Mouse (Mus musculus): ENCODE measurements around the gene Ctbp1. TPM values are rescaled to one million over a fixed set of nuclear protein-coding genes. Genes with fewer than 3 reads are reported as not detected.

Ctbp1 gene
- 560 and 627 TPM in 2 replicates for polyA plus RNA-seq (2014; fragmentation: Nextera tagmentation; extraction: Ambion mirVana)

GRCm38 (mm10) chr5:33274953-33275454, at the start of gene Ctbp1:
Gene Ctbp1 (minus strand): TSS chr5:33274994.
- WGBS = 1% methylated on average over 39 of the region's 57 CpGs
- no peaks in the 10 kb centered on the region for H3K9me3 ChIP-seq (ENCODE audit: control insufficient read depth, low read length)
- peak; percentile 90 for ATAC-seq (replicated peaks; ENCODE audit: low FRiP score)
- peaks cover 7% of the 10 kb centered on the region for H3K4me1 ChIP-seq (replicated peaks; ENCODE audit: control insufficient read depth, insufficient read depth, low read length)
- DNase-seq (ENCODE audit: low spot score) = peak; percentile 99
- H3K27me3 ChIP-seq (ENCODE audit: control insufficient read depth, insufficient read depth, low read length) = no peaks in the 10 kb centered on the region
- H3K4me2 ChIP-seq (ENCODE audit: low read depth, low read length, severe bottlenecking) = peak within 1 kb of the TSS; percentile 90
- H3K36me3 ChIP-seq (ENCODE audit: control insufficient read depth, insufficient read depth, low read length) = no peaks in the 10 kb centered on the region
- H3K27ac ChIP-seq (ENCODE audit: low read depth, low read length) = peak within 1 kb of the TSS; percentile 92
- peak within 1 kb of the TSS; percentile 82 for H3K4me3 ChIP-seq (ENCODE audit: low read depth, low read length)
- H3K9ac ChIP-seq (ENCODE audit: low read length) = peak within 1 kb of the TSS; percentile 97

- 47% methylated on average over 2 of the region's 2 CpGs for WGBS
- ATAC-seq (replicated peaks; ENCODE audit: low FRiP score) (no peak), DNase-seq (ENCODE audit: low spot score) (no peak)
- H3K36me3 ChIP-seq (ENCODE audit: control insufficient read depth, insufficient read depth, low read length) = no peaks in the 10 kb centered on the region
- no peak overlapping the region for H3K27ac ChIP-seq (ENCODE audit: low read depth, low read length)
- no peaks in the 10 kb centered on the region for H3K9me3 ChIP-seq (ENCODE audit: control insufficient read depth, low read length)
- no peaks in the 10 kb centered on the region for H3K27me3 ChIP-seq (ENCODE audit: control insufficient read depth, insufficient read depth, low read length)
- H3K4me1 ChIP-seq (replicated peaks; ENCODE audit: control insufficient read depth, insufficient read depth, low read length) = no peaks in the 10 kb centered on the region
- H3K4me2 ChIP-seq (ENCODE audit: low read depth, low read length, severe bottlenecking) = no peak overlapping the region
- H3K9ac ChIP-seq (ENCODE audit: low read length) = no peak overlapping the region
- no peak overlapping the region for H3K4me3 ChIP-seq (ENCODE audit: low read depth, low read length)
These were observed 49.7 kb upstream of the Ctbp1 start for GRCm38 (mm10) chr5:33324491-33324890.

- Histone ChIP-seq H3K4me3 (ENCODE audit: low read depth, low read length) (no peak overlapping the region), H3K27ac (ENCODE audit: low read depth, low read length) (no peak overlapping the region), H3K9me3 (ENCODE audit: control insufficient read depth, low read length) (no peaks in the 10 kb centered on the region), H3K27me3 (ENCODE audit: control insufficient read depth, insufficient read depth, low read length) (no peaks in the 10 kb centered on the region), H3K4me1 (replicated peaks; ENCODE audit: control insufficient read depth, insufficient read depth, low read length) (no peaks in the 10 kb centered on the region; the same call in 1 of the 2 replicates), H3K9ac (ENCODE audit: low read length) (no peak overlapping the region), H3K4me2 (ENCODE audit: low read depth, low read length, severe bottlenecking) (no peak overlapping the region), H3K36me3 (ENCODE audit: control insufficient read depth, insufficient read depth, low read length) (no peaks in the 10 kb centered on the region)
- DNase-seq (ENCODE audit: low spot score) = no peak
- ATAC-seq (replicated peaks; ENCODE audit: low FRiP score) = no peak
- WGBS = 85% methylated on average over 7 of the region's 7 CpGs
These were observed 37.4 kb upstream of the Ctbp1 start for GRCm38 (mm10) chr5:33312192-33312591.

- Histone ChIP-seq H3K4me3 (ENCODE audit: low read depth, low read length) (no peak overlapping the region), H3K4me2 (ENCODE audit: low read depth, low read length, severe bottlenecking) (no peak overlapping the region), H3K9ac (ENCODE audit: low read length) (no peak overlapping the region), H3K36me3 (ENCODE audit: control insufficient read depth, insufficient read depth, low read length) (no peaks in the 10 kb centered on the region), H3K4me1 (replicated peaks; ENCODE audit: control insufficient read depth, insufficient read depth, low read length) (no peaks in the 10 kb centered on the region; the same call in 1 of the 2 replicates), H3K9me3 (ENCODE audit: control insufficient read depth, low read length) (no peaks in the 10 kb centered on the region), H3K27ac (ENCODE audit: low read depth, low read length) (no peak overlapping the region), H3K27me3 (ENCODE audit: control insufficient read depth, insufficient read depth, low read length) (no peaks in the 10 kb centered on the region)
- WGBS = 52% methylated on average over 3 of the region's 3 CpGs
- DNase-seq (ENCODE audit: low spot score) (no peak), ATAC-seq (replicated peaks; ENCODE audit: low FRiP score) (no peak)
These were observed 36.1 kb upstream of the Ctbp1 start for GRCm38 (mm10) chr5:33310704-33311462.

GRCm38 (mm10) chr5:33301801-33302200, 27.0 kb upstream of the Ctbp1 start:
- H3K9me3 ChIP-seq (ENCODE audit: control insufficient read depth, low read length) = no peaks in the 10 kb centered on the region
- H3K27me3 ChIP-seq (ENCODE audit: control insufficient read depth, insufficient read depth, low read length) = no peaks in the 10 kb centered on the region
- DNase-seq (ENCODE audit: low spot score) (no peak), ATAC-seq (replicated peaks; ENCODE audit: low FRiP score) (no peak)
- no peak overlapping the region for H3K4me2 ChIP-seq (ENCODE audit: low read depth, low read length, severe bottlenecking)
- no peak overlapping the region for H3K4me3 ChIP-seq (ENCODE audit: low read depth, low read length)
- no peaks in the 10 kb centered on the region for H3K4me1 ChIP-seq (replicated peaks; ENCODE audit: control insufficient read depth, insufficient read depth, low read length)
- H3K9ac ChIP-seq (ENCODE audit: low read length) = no peak overlapping the region
- WGBS = 84% methylated on average over 2 of the region's 2 CpGs
- no peak overlapping the region for H3K27ac ChIP-seq (ENCODE audit: low read depth, low read length)
- no peaks in the 10 kb centered on the region for H3K36me3 ChIP-seq (ENCODE audit: control insufficient read depth, insufficient read depth, low read length)

GRCm38 (mm10) chr5:33297164-33297563, 22.4 kb upstream of the Ctbp1 start:
- Histone ChIP-seq H3K27ac (ENCODE audit: low read depth, low read length) (no peak overlapping the region), H3K27me3 (ENCODE audit: control insufficient read depth, insufficient read depth, low read length) (no peaks in the 10 kb centered on the region), H3K36me3 (ENCODE audit: control insufficient read depth, insufficient read depth, low read length) (no peaks in the 10 kb centered on the region), H3K4me3 (ENCODE audit: low read depth, low read length) (no peak overlapping the region), H3K4me2 (ENCODE audit: low read depth, low read length, severe bottlenecking) (no peak overlapping the region), H3K9ac (ENCODE audit: low read length) (no peak overlapping the region), H3K9me3 (ENCODE audit: control insufficient read depth, low read length) (no peaks in the 10 kb centered on the region), H3K4me1 (replicated peaks; ENCODE audit: control insufficient read depth, insufficient read depth, low read length) (no peaks in the 10 kb centered on the region)
- ATAC-seq (replicated peaks; ENCODE audit: low FRiP score) (no peak), DNase-seq (ENCODE audit: low spot score) (no peak)
- 69% methylated on average over 6 of the region's 6 CpGs for WGBS

- no peaks in the 10 kb centered on the region for H3K4me1 ChIP-seq (replicated peaks; ENCODE audit: control insufficient read depth, insufficient read depth, low read length)
- no peaks in the 10 kb centered on the region for H3K36me3 ChIP-seq (ENCODE audit: control insufficient read depth, insufficient read depth, low read length)
- H3K27ac ChIP-seq (ENCODE audit: low read depth, low read length) = no peak overlapping the region
- H3K4me3 ChIP-seq (ENCODE audit: low read depth, low read length) = no peak overlapping the region
- H3K9ac ChIP-seq (ENCODE audit: low read length) = no peak overlapping the region
- no peaks in the 10 kb centered on the region for H3K27me3 ChIP-seq (ENCODE audit: control insufficient read depth, insufficient read depth, low read length)
- WGBS = 73% methylated on average over 16 of the region's 16 CpGs
- no peak overlapping the region for H3K4me2 ChIP-seq (ENCODE audit: low read depth, low read length, severe bottlenecking)
- no peak for DNase-seq (ENCODE audit: low spot score)
- no peaks in the 10 kb centered on the region for H3K9me3 ChIP-seq (ENCODE audit: control insufficient read depth, low read length)
- ATAC-seq (replicated peaks; ENCODE audit: low FRiP score) = no peak
These were observed 19.1 kb upstream of the Ctbp1 start for GRCm38 (mm10) chr5:33293796-33294430.

GRCm38 (mm10) chr5:33283951-33284350, 9.2 kb upstream of the Ctbp1 start:
- no peak overlapping the region for H3K27ac ChIP-seq (ENCODE audit: low read depth, low read length)
- no peaks in the 10 kb centered on the region for H3K4me1 ChIP-seq (replicated peaks; ENCODE audit: control insufficient read depth, insufficient read depth, low read length)
- H3K27me3 ChIP-seq (ENCODE audit: control insufficient read depth, insufficient read depth, low read length) = no peaks in the 10 kb centered on the region; the same call in 1 of the 2 replicates
- no peaks in the 10 kb centered on the region for H3K36me3 ChIP-seq (ENCODE audit: control insufficient read depth, insufficient read depth, low read length)
- no peak overlapping the region for H3K4me3 ChIP-seq (ENCODE audit: low read depth, low read length)
- WGBS = 82% methylated on average over 7 of the region's 7 CpGs
- H3K9me3 ChIP-seq (ENCODE audit: control insufficient read depth, low read length) = no peaks in the 10 kb centered on the region
- no peak overlapping the region for H3K9ac ChIP-seq (ENCODE audit: low read length)
- DNase-seq (ENCODE audit: low spot score) = no peak
- ATAC-seq (replicated peaks; ENCODE audit: low FRiP score) = no peak
- H3K4me2 ChIP-seq (ENCODE audit: low read depth, low read length, severe bottlenecking) = no peak overlapping the region
